Mouse (Mus musculus) thymus, postnatal 4 days (tissue): ENCODE results near the gene Rabggtb.

Experiments
- DNase-seq: peaks from one replicate; pipeline ENCODE4 v3.0.0; 2021

Rabggtb gene

DNA sequence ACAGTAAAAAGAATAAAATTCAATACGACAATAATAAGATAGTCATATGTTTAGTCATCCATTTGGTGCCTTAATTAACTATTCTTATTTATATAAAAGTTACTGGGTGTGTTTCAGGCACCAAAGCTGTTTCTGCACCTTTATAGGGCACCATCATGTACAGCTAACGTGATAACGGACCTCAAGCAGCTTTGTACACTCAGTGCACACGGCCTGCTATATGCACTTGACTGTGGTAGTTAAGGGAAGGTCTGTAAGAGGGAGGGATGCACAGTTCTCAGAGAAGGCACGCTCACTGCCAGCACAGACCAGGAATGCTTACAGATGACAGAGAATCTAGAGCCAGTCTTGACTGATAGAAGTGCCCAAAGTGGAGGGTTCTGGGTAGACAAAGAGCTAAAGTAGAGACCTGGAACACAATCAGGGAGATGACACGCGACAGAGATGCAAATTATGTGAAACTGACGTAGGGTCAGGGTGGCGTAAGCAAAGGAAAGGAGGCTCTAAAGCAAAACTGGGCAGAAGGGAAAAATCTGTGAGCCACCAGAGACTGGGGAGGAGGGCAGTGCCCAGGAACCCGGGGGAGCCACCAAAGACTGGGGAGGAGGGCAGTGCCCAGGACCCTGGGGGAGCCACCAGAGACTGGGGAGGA is 54.3 kb downstream of the Rabggtb start:
- no peak for DNase-seq
